Mouse (Mus musculus) kidney, embryonic 15.5 days (tissue): Measurements from ENCODE around the gene Gnptab. TPM values are rescaled to one million over a fixed set of nuclear protein-coding genes. Genes with fewer than 3 reads are reported as not detected.

ENCODE experiments used
- ATAC-seq: fragments of 200-750 bp; cut with Nextera tagmentation; replicated peaks from 2 replicates; pipeline ENCODE4 v1.8.0; 2017; ENCODE audit warnings: moderate TSS enrichment; ENCODE audit not compliant: low FRiP score
- H3K27ac ChIP-seq: fragments of 300-500 bp; sonication (generic); 2 replicates; pipeline ENCODE4 v1.5.1; 2015; ENCODE audit warnings: mild to moderate bottlenecking, inconsistent platforms
- H3K27me3 ChIP-seq: fragments of 300-500 bp; sonication (generic); 2 replicates; pipeline ENCODE4 v1.6.1; 2015; ENCODE audit warnings: inconsistent platforms
- H3K36me3 ChIP-seq: fragments of 300-500 bp; sonication (generic); 2 replicates; pipeline ENCODE4 v1.6.1; 2015; ENCODE audit warnings: inconsistent platforms
- H3K4me1 ChIP-seq: fragments of 300-500 bp; sonication (generic); 2 replicates; pipeline ENCODE4 v1.6.1; 2015; ENCODE audit warnings: inconsistent platforms
- H3K4me2 ChIP-seq: fragments of 300-500 bp; sonication (generic); 2 replicates; pipeline ENCODE4 v1.6.1; 2015; ENCODE audit warnings: moderate library complexity, mild to moderate bottlenecking, inconsistent platforms
- H3K4me3 ChIP-seq: fragments of 300-500 bp; sonication (generic); replicated peaks from 2 replicates; pipeline ENCODE4 v1.5.1; 2015; ENCODE audit warnings: mild to moderate bottlenecking, inconsistent platforms
- H3K9ac ChIP-seq: fragments of 300-500 bp; sonication (generic); 2 replicates; pipeline ENCODE4 v1.6.1; 2015; ENCODE audit warnings: mild to moderate bottlenecking, inconsistent platforms
- H3K9me3 ChIP-seq: fragments of 300-500 bp; sonication (generic); replicated peaks from 2 replicates; pipeline ENCODE4 v1.6.1; 2016; ENCODE audit warnings: inconsistent platforms
- WGBS: fragments of 180-500 bp; shearing (Covaris S2); methylation state at CpG from one replicate; pipeline ENCODE4 v1.1.7; 2015; ENCODE audit warnings: mixed read lengths; 5-methylcytosine and 5-hydroxymethylcytosine counted together
- polyA plus RNA-seq: library from polyadenylated mRNA; unstranded; fragments of >200 nt; fragmentation: Nextera tagmentation; extraction: Ambion mirVana; gene quantifications from 2 replicates; pipeline ENCODE4 v1.2.1, GENCODE M21; 2015

The Gnptab gene
- polyA plus RNA-seq, 1 experiment from 2014 or later: 14.3 TPM

DNA sequence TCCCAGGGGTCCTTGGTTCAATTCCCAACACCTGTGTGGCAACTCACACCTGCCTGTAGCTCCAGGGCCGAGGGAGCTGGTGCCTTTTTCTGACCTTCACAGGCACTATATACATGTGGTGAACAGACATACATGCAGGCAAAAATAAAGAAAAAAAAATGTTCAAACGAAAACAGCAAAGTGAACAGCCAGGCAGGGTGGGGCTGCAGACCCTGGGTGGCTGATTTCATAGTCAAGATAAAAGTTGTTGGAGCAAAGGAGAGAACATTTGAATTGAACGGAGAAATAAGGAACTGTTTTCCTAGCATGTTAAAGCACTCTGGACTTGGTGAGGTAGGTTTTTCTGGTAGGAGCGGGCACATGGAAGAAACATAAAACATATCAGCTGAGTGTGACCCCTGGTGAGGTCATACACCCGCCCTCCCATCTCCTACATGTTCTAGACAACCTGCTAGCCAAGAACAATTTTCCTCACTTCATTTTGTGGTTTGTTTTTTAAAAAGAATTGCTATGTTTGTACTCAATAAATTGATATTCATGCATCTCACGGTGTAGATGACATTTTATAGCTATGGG, 19.8 kb downstream of the Gnptab start:
- 79% methylated on average over 6 of the region's 6 CpGs for WGBS
- no peak overlapping the region for H3K4me3 ChIP-seq
- no peaks in the 10 kb centered on the region for H3K27me3 ChIP-seq
- no peak overlapping the region for H3K27ac ChIP-seq
- no peak overlapping the region for H3K4me2 ChIP-seq
- no peak for ATAC-seq
- no peaks in the 10 kb centered on the region for H3K9me3 ChIP-seq
- H3K9ac ChIP-seq: no peak overlapping the region
- no peaks in the 10 kb centered on the region for H3K4me1 ChIP-seq
- peaks cover 6% of the 10 kb centered on the region; the same call in 1 of the 2 replicates for H3K36me3 ChIP-seq

DNA sequence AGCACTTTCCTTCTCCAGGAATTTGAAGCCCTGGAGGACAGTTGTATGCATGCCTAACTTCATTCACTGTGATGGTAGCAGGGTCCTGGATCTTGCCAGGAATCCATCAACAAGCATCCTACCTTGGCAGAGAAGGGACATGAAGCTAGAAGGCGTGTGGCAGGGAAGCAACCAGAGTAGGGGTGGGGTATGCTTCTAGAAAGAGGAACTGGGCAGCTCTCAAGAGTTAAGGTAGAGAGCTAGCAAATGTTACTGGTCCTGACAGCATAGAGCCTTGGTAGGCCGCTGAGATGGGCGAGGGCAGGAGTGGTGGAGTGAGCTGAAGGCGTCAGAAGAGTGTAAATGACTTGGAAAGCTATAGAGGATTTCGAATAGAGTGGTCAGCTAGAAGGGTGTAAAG, 20.3 kb downstream of the Gnptab start:
- Histone ChIP-seq H3K4me3 (no peak overlapping the region), H3K9ac (no peak overlapping the region), H3K9me3 (no peaks in the 10 kb centered on the region), H3K36me3 (peaks cover 6% of the 10 kb centered on the region; the same call in 1 of the 2 replicates), H3K4me2 (no peak overlapping the region), H3K4me1 (no peaks in the 10 kb centered on the region), H3K27ac (no peak overlapping the region), H3K27me3 (no peaks in the 10 kb centered on the region)
- no peak for ATAC-seq
- WGBS: 89% methylated on average over 5 of the region's 5 CpGs

DNA sequence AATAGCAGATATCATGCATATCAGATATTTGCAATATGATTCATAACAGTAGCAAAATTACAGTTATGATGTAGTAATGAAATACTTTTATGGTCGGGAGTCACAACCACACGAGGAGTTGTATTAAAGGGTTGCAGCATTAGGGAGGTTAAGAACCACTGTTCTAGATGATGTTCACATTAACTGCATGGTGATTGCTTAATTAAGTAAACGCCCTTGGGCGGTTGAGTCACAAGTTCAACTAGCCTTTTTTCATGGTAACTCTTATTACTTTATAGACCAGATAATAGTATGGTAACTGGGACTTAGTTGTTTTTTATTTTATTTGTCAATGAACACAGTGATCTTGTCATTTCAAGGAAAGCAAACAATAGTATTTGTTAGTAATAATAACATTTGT, 24.1 kb downstream of the Gnptab start:
- no peak for ATAC-seq
- Histone ChIP-seq H3K36me3 (peaks cover 12% of the 10 kb centered on the region; the same call in 1 of the 2 replicates), H3K4me1 (no peaks in the 10 kb centered on the region), H3K9me3 (no peaks in the 10 kb centered on the region), H3K27me3 (no peaks in the 10 kb centered on the region), H3K27ac (no peak overlapping the region), H3K4me2 (no peak overlapping the region), H3K4me3 (no peak overlapping the region), H3K9ac (no peak overlapping the region)
- 88% methylated on average over 4 of the region's 4 CpGs for WGBS

DNA sequence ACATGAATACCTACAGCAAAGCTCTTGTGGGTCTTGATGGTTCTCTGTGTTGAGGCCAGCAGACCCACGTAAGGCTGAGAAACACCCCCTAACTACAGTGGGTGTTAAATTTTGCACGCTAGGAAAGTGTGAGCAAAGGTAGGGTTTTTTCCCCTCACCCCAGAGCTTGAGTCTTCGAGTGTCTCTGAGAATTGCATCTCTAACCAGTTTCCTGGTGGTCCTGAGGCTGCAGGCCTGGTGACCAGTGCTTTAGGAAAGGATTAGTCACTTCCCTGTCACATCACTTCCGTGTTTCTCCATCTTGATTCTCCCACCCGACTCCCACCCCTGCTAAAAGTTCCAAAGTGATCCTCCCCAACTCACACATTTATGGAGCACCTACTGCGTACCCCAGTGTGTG, 25.3 kb downstream of the Gnptab start:
- Histone ChIP-seq H3K9me3 (no peaks in the 10 kb centered on the region), H3K36me3 (peaks cover 12% of the 10 kb centered on the region; the same call in 1 of the 2 replicates), H3K27me3 (no peaks in the 10 kb centered on the region), H3K4me1 (no peaks in the 10 kb centered on the region), H3K27ac (no peak overlapping the region), H3K4me3 (no peak overlapping the region), H3K9ac (no peak overlapping the region), H3K4me2 (no peak overlapping the region)
- WGBS: 60% methylated on average over 6 of the region's 6 CpGs
- ATAC-seq: no peak

DNA sequence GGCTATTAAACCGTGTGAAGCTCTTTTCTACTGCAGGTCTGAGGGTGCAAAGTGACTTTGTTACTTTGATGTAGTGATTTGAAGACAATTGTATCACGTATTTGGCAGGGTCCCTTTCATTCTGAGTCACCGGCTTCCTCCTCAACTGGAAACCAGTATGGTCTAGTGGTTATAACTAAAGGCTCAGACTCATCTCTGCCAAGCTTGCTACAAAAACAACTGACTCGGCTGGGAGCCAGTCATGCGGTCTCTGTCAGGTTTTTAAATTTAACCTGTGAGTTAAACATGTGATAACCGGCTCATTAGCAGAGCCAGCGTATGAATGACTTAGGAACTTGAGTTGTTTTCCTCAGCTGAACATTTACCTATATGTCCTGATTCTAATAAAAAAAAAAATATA, 26.9 kb downstream of the Gnptab start:
- ATAC-seq: no peak
- H3K4me3 ChIP-seq: no peak overlapping the region
- no peaks in the 10 kb centered on the region for H3K27me3 ChIP-seq
- no peak overlapping the region for H3K4me2 ChIP-seq
- H3K27ac ChIP-seq: no peak overlapping the region
- H3K9me3 ChIP-seq: no peaks in the 10 kb centered on the region
- H3K9ac ChIP-seq: no peak overlapping the region
- no peaks in the 10 kb centered on the region for H3K4me1 ChIP-seq
- peaks cover 12% of the 10 kb centered on the region; the same call in 1 of the 2 replicates for H3K36me3 ChIP-seq
- 58% methylated on average over 7 of the region's 7 CpGs for WGBS

DNA sequence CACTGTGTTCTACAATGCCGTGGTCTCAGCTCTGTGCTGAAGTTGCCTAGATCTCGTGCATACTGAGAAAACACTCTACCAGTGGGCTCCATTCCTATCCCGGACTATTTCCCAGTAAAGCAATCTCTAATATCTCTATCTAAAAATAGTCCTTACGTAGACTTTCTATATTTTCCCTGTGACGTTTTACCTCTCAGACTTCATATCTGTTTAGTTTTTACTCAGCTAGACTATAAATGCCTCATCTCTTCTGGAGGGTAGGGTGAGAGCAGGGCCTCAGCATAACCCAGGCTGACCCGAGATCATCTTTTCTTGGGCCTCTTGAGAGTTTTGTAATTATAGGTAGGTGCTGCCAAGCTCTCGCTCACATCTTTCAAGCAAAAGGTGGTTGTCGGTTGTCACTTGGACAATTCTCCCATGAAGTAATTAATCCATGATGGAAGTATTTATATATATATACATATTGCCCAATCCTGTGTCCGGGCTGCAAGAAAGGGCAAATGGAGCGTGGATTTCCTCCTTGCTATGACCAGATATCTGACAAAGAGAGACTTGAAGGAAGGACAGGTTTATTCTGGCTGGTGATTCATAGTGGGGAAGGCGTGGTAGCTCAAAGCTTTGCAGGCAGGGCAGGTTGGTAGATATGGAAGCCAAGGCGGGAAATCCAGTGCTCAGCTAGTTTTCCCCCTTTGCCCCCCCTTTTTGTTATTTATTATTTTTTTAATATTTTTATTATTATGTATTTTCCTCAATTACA, 29.1 kb downstream of the Gnptab start:
- no peaks in the 10 kb centered on the region for H3K9me3 ChIP-seq
- no peak for ATAC-seq

DNA sequence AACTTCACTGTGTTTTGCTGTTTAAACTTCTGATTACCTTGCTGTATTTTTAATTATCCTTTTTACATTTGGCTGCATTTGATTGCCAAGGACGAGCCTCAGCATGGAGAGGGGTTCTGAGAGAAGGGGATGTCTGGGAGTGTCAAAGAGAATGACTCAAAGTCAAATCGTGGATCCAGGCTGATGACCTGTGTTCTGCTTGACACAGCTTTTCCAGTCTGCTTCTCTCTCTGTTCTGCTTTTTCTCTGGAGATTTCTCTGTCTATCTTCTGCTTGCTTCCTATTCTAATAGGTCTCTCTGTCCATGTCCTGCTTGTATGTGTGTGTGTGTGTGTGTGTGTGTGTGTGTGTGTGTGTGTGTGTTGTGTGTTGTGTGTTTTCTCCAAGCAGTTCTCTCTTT, 30.8 kb downstream of the Gnptab start:
- Histone ChIP-seq H3K4me3 (no peak overlapping the region), H3K4me1 (no peaks in the 10 kb centered on the region), H3K27ac (no peak overlapping the region), H3K9me3 (no peaks in the 10 kb centered on the region), H3K27me3 (no peaks in the 10 kb centered on the region), H3K4me2 (no peak overlapping the region), H3K36me3 (peaks cover 6% of the 10 kb centered on the region; the same call in 1 of the 2 replicates), H3K9ac (no peak overlapping the region)
- WGBS: 26% methylated on average over 2 of the region's 2 CpGs
- no peak for ATAC-seq

More for the DNA sequence above, 29.1 kb downstream of the Gnptab start:
- Histone ChIP-seq H3K4me3 (no peak overlapping the region), H3K9ac (no peak overlapping the region), H3K36me3 (0 out of 2 replicates have a peak, but pooled peaks cover 6% of the 10 kb centered on the region), H3K4me2 (no peak overlapping the region), H3K27me3 (no peaks in the 10 kb centered on the region), H3K4me1 (no peaks in the 10 kb centered on the region), H3K27ac (no peak overlapping the region)
- WGBS: 92% methylated on average over 12 of the region's 12 CpGs

DNA sequence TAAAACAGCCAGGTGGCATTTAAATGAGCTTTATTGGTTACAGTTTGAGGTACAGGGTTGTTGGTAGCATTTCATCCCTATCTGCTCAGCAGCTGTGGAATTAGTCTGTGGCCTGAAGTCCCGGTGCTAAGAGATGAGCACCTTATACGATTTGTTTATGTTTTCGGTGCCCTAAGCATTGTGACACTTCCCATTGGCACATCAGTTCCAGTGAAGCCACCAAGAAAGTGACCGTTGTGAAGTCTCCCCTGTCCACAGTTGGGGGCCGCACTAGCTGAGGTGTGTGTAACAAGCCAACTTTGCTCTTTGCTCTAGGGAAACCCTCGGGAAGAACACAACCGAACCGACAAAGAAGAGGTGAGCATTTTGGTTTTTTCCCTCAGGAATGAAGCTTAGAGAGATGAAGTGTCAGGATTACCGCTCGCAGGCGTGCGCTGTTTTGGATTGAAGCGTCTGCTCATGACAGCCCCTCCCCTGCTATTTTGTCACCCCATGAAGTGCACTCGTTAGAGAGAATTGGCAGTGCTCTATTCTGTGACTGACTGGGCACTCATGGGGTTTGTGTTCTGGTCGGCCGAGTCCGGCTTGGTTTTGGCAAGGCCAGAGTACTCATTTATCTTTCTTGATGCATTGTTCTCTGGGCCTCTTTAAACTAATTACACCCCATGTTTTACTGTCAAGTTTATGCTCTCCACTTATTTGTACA, 33.5 kb downstream of the Gnptab start:
- no peak for ATAC-seq
- Histone ChIP-seq H3K36me3 (peaks cover 12% of the 10 kb centered on the region), H3K27ac (no peak overlapping the region), H3K4me3 (no peak overlapping the region), H3K4me1 (no peaks in the 10 kb centered on the region), H3K9me3 (no peaks in the 10 kb centered on the region), H3K9ac (no peak overlapping the region), H3K4me2 (no peak overlapping the region), H3K27me3 (no peaks in the 10 kb centered on the region)
- 50% methylated on average over 17 of the region's 17 CpGs for WGBS

DNA sequence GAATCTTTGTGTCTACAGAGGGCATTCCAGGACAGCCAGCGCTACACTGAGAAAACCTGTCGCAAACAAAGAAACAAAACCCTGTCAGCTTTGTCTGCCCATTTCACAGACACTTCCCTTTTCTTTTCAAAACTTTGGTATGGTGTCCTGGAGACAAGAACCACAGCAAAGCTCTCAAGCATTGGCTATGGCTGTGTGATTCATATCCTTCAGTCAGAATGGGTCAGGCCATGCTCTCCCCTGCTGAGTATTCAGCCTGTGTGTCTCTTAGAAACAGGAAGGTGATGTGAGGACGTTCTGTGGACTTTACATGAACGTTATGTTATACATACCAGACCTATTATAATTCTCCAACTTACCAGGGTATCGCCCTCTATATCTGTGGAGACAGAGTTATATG, 38.8 kb downstream of the Gnptab start:
- H3K36me3 ChIP-seq: peaks cover 28% of the 10 kb centered on the region
- no peak for ATAC-seq
- H3K4me2 ChIP-seq: no peak overlapping the region
- no peak overlapping the region for H3K9ac ChIP-seq
- 91% methylated on average over 5 of the region's 5 CpGs for WGBS
- H3K4me3 ChIP-seq: no peak overlapping the region
- H3K9me3 ChIP-seq: no peaks in the 10 kb centered on the region
- H3K27ac ChIP-seq: no peak overlapping the region
- no peaks in the 10 kb centered on the region for H3K4me1 ChIP-seq
- H3K27me3 ChIP-seq: no peaks in the 10 kb centered on the region

DNA sequence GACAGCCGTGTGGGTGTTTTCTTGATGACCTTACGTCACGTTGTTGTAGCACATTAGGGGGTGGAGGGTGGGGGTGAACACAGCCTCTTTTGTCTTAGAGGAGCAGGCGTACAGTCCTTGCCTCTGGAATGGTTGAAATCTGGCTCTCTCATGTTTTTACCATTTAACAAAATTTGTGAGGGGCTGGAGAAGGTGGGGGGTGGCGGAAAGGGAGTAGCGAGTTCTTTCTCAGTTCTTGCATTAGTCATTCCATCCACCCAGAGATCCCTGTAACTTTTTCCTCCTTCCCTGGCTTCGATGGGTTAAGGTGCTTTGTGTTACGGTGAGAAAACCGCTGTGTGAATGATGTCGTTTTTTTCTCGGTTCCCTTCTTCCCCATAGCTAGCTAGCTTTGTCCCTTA, 41.2 kb downstream of the Gnptab start:
- WGBS: 78% methylated on average over 11 of the region's 11 CpGs
- no peak for ATAC-seq
- H3K4me2 ChIP-seq: no peak overlapping the region
- no peaks in the 10 kb centered on the region for H3K4me1 ChIP-seq
- H3K9ac ChIP-seq: no peak overlapping the region
- H3K27me3 ChIP-seq: no peaks in the 10 kb centered on the region
- peaks cover 33% of the 10 kb centered on the region for H3K36me3 ChIP-seq
- H3K9me3 ChIP-seq: no peaks in the 10 kb centered on the region
- no peak overlapping the region for H3K27ac ChIP-seq
- H3K4me3 ChIP-seq: no peak overlapping the region

DNA sequence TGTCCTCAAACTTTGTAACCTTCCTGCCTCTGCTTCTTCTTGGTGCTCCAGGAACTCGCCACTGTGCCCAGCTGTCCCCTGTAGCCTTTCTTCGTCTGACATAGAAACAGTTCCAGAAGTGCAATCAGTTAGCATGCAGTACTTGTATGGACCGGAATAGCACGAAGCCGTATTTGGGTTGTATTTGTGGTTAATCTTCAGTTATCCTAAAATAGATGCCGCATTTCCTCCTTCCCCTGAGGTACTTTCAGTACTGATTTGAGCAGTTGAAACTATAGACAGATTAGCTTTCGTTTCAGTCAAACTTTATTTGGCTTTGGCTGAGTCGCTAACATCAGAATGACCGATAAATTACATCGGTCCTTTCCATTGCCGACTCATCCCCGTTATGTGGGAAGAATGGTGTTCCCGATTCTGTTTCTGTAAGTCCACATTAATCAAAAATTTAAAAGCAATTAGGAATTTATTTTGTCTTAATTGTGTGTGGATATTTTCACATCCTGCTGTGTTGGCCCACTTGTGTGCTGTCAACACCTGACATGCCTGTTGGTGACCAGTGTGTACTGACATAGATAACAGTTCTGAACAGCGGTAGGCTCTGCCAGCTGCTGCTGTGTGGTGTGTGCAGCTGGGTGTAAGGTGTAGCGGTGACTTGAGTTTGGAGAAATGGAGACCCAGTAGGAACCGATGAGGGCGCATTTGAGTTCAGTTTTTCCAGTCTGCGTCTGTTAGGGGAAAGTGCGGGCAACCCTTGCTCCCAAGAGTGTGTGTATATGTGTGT, 41.9 kb downstream of the Gnptab start:
- H3K27ac ChIP-seq: no peak overlapping the region
- no peak for ATAC-seq
- peaks cover 26% of the 10 kb centered on the region for H3K36me3 ChIP-seq
- H3K4me3 ChIP-seq: no peak overlapping the region
- H3K4me1 ChIP-seq: no peaks in the 10 kb centered on the region
- WGBS: 93% methylated on average over 19 of the region's 19 CpGs
- H3K4me2 ChIP-seq: no peak overlapping the region
- H3K9ac ChIP-seq: no peak overlapping the region
- H3K27me3 ChIP-seq: no peaks in the 10 kb centered on the region
- H3K9me3 ChIP-seq: no peaks in the 10 kb centered on the region
